Mouse (Mus musculus): Measurements from ENCODE around the gene Nlrc3. TPM values are rescaled to one million over a fixed set of nuclear protein-coding genes. Genes with fewer than 3 reads are reported as not detected.

Nlrc3 gene
- polyA plus RNA-seq, 1 experiment from 2014 or later, result 2.1 TPM

DNA sequence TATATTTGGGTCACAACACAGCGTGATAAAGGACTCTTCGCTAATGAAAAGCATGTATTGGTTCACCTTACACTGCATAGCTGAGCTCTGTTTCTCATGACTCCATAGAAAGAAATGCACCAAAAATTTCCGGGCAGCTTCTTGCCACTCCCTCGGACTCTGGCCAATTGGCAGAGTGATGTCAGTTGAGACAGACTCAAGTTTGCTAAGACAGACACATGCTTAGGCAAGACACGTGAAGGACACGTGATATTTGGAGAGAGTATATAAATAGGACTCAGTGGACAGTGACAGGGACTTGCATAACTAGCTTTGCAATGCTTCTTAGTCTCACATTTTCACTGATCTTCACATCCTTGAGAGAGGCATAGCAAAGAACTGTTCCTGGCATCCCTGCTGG is 20.1 kb downstream of the Nlrc3 start:
- no peak overlapping the region for H3K27ac ChIP-seq (ENCODE audit: low read depth, low read length)
- WGBS, result 81% methylated on average over 6 of the region's 6 CpGs
- no peaks in the 10 kb centered on the region for H3K4me1 ChIP-seq (ENCODE audit: control insufficient read depth, insufficient read depth, low read length)
- no peaks in the 10 kb centered on the region for H3K27me3 ChIP-seq (ENCODE audit: control insufficient read depth, insufficient read depth, low read length)
- no peak overlapping the region for H3K9ac ChIP-seq (ENCODE audit: low read depth, low read length)
- no peak overlapping the region for H3K4me2 ChIP-seq (replicated peaks; ENCODE audit: low read depth, low read length)
- H3K9me3 ChIP-seq (ENCODE audit: control insufficient read depth, low read length), result no peaks in the 10 kb centered on the region
- no peak for ATAC-seq (ENCODE audit: low FRiP score, low TSS enrichment)
- no peaks in the 10 kb centered on the region for H3K36me3 ChIP-seq (ENCODE audit: control insufficient read depth, insufficient read depth, low read length)
- H3K4me3 ChIP-seq (ENCODE audit: low read length), result no peak overlapping the region

GRCm38 (mm10) chr16:3951141-3951540 is 25.3 kb downstream of the Nlrc3 start:
- WGBS, result 95% methylated on average over 1 of the region's 1 CpGs
- H3K9me3 ChIP-seq (ENCODE audit: control insufficient read depth, low read length), result no peaks in the 10 kb centered on the region
- H3K4me3 ChIP-seq (ENCODE audit: low read length), result no peak overlapping the region
- H3K4me1 ChIP-seq (ENCODE audit: control insufficient read depth, insufficient read depth, low read length), result no peaks in the 10 kb centered on the region
- H3K27me3 ChIP-seq (ENCODE audit: control insufficient read depth, insufficient read depth, low read length), result no peaks in the 10 kb centered on the region
- no peak overlapping the region for H3K9ac ChIP-seq (ENCODE audit: low read depth, low read length)
- H3K27ac ChIP-seq (ENCODE audit: low read depth, low read length), result no peak overlapping the region
- no peak overlapping the region for H3K4me2 ChIP-seq (replicated peaks; ENCODE audit: low read depth, low read length)
- no peaks in the 10 kb centered on the region for H3K36me3 ChIP-seq (ENCODE audit: control insufficient read depth, insufficient read depth, low read length)
- ATAC-seq (ENCODE audit: low FRiP score, low TSS enrichment), result no peak

- H3K4me3 ChIP-seq (ENCODE audit: low read length), result no peak overlapping the region
- no peaks in the 10 kb centered on the region for H3K27me3 ChIP-seq (ENCODE audit: control insufficient read depth, insufficient read depth, low read length)
- H3K9me3 ChIP-seq (ENCODE audit: control insufficient read depth, low read length), result no peaks in the 10 kb centered on the region
- no peak overlapping the region for H3K4me2 ChIP-seq (replicated peaks; ENCODE audit: low read depth, low read length)
- H3K36me3 ChIP-seq (ENCODE audit: control insufficient read depth, insufficient read depth, low read length), result peaks cover 44% of the 10 kb centered on the region
- H3K27ac ChIP-seq (ENCODE audit: low read depth, low read length), result no peak overlapping the region
- no peaks in the 10 kb centered on the region for H3K4me1 ChIP-seq (ENCODE audit: control insufficient read depth, insufficient read depth, low read length)
- WGBS, result 90% methylated on average over 4 of the region's 4 CpGs
- H3K9ac ChIP-seq (ENCODE audit: low read depth, low read length), result no peak overlapping the region
- no peak for ATAC-seq (ENCODE audit: low FRiP score, low TSS enrichment)
These were observed 41.7 kb downstream of the Nlrc3 start for GRCm38 (mm10) chr16:3934701-3935100.

DNA sequence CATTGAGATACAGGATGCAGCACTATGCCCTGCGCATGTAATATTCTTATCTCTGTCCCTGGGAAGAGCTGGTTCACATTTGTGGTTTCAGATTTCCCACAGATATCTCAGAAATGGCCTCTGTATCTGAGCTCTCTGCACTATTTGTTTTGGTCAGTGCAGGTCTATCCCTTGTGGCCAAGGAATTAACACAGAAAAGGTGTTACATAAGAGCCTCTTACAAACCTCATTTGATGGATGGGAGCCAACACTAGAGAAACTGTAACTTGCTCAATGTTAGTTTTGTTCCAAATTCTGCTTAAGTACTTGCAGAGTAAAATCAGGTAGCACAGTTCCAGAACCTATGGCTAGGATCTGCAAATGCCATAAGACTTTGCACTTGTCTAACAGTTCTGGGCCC is 42.3 kb downstream of the Nlrc3 start:
- no peaks in the 10 kb centered on the region for H3K9me3 ChIP-seq (ENCODE audit: control insufficient read depth, low read length)
- no peaks in the 10 kb centered on the region for H3K27me3 ChIP-seq (ENCODE audit: control insufficient read depth, insufficient read depth, low read length)
- H3K27ac ChIP-seq (ENCODE audit: low read depth, low read length), result no peak overlapping the region
- ATAC-seq (ENCODE audit: low FRiP score, low TSS enrichment), result no peak
- H3K9ac ChIP-seq (ENCODE audit: low read depth, low read length), result no peak overlapping the region
- no peak overlapping the region for H3K4me2 ChIP-seq (replicated peaks; ENCODE audit: low read depth, low read length)
- H3K4me3 ChIP-seq (ENCODE audit: low read length), result no peak overlapping the region
- peaks cover 48% of the 10 kb centered on the region for H3K36me3 ChIP-seq (ENCODE audit: control insufficient read depth, insufficient read depth, low read length)
- no peaks in the 10 kb centered on the region for H3K4me1 ChIP-seq (ENCODE audit: control insufficient read depth, insufficient read depth, low read length)
- 89% methylated on average over 1 of the region's 1 CpGs for WGBS

GRCm38 (mm10) chr16:3933536-3933935 is 42.9 kb downstream of the Nlrc3 start:
- no peak overlapping the region for H3K9ac ChIP-seq (ENCODE audit: low read depth, low read length)
- H3K4me2 ChIP-seq (replicated peaks; ENCODE audit: low read depth, low read length), result no peak overlapping the region
- WGBS, result 91% methylated on average over 6 of the region's 6 CpGs
- no peaks in the 10 kb centered on the region for H3K27me3 ChIP-seq (ENCODE audit: control insufficient read depth, insufficient read depth, low read length)
- no peak for ATAC-seq (ENCODE audit: low FRiP score, low TSS enrichment)
- H3K27ac ChIP-seq (ENCODE audit: low read depth, low read length), result no peak overlapping the region
- no peaks in the 10 kb centered on the region for H3K9me3 ChIP-seq (ENCODE audit: control insufficient read depth, low read length)
- H3K36me3 ChIP-seq (ENCODE audit: control insufficient read depth, insufficient read depth, low read length), result peaks cover 49% of the 10 kb centered on the region
- no peaks in the 10 kb centered on the region for H3K4me1 ChIP-seq (ENCODE audit: control insufficient read depth, insufficient read depth, low read length)
- no peak overlapping the region for H3K4me3 ChIP-seq (ENCODE audit: low read length)

- H3K36me3 ChIP-seq (ENCODE audit: control insufficient read depth, insufficient read depth, low read length), result peaks cover 43% of the 10 kb centered on the region
- WGBS, result 78% methylated on average over 7 of the region's 7 CpGs
- H3K27ac ChIP-seq (ENCODE audit: low read depth, low read length), result no peak overlapping the region
- no peaks in the 10 kb centered on the region for H3K27me3 ChIP-seq (ENCODE audit: control insufficient read depth, insufficient read depth, low read length)
- H3K4me3 ChIP-seq (ENCODE audit: low read length), result no peak overlapping the region
- H3K4me2 ChIP-seq (replicated peaks; ENCODE audit: low read depth, low read length), result no peak overlapping the region
- no peaks in the 10 kb centered on the region for H3K4me1 ChIP-seq (ENCODE audit: control insufficient read depth, insufficient read depth, low read length)
- no peak overlapping the region for H3K9ac ChIP-seq (ENCODE audit: low read depth, low read length)
- no peaks in the 10 kb centered on the region for H3K9me3 ChIP-seq (ENCODE audit: control insufficient read depth, low read length)
- ATAC-seq (ENCODE audit: low FRiP score, low TSS enrichment), result no peak
These were observed 47.3 kb downstream of the Nlrc3 start for GRCm38 (mm10) chr16:3929151-3929550.

GRCm38 (mm10) chr16:3928582-3928981 is 47.9 kb downstream of the Nlrc3 start:
- no peaks in the 10 kb centered on the region for H3K9me3 ChIP-seq (ENCODE audit: control insufficient read depth, low read length)
- 62% methylated on average over 1 of the region's 1 CpGs for WGBS
- no peak overlapping the region for H3K4me3 ChIP-seq (ENCODE audit: low read length)
- H3K9ac ChIP-seq (ENCODE audit: low read depth, low read length), result no peak overlapping the region
- H3K4me1 ChIP-seq (ENCODE audit: control insufficient read depth, insufficient read depth, low read length), result no peaks in the 10 kb centered on the region
- H3K27me3 ChIP-seq (ENCODE audit: control insufficient read depth, insufficient read depth, low read length), result no peaks in the 10 kb centered on the region
- no peak overlapping the region for H3K4me2 ChIP-seq (replicated peaks; ENCODE audit: low read depth, low read length)
- ATAC-seq (ENCODE audit: low FRiP score, low TSS enrichment), result no peak
- H3K36me3 ChIP-seq (ENCODE audit: control insufficient read depth, insufficient read depth, low read length), result peaks cover 44% of the 10 kb centered on the region
- no peak overlapping the region for H3K27ac ChIP-seq (ENCODE audit: low read depth, low read length)

- WGBS, result 55% methylated on average over 4 of the region's 4 CpGs
- Histone ChIP-seq H3K9me3 (ENCODE audit: control insufficient read depth, low read length) (no peaks in the 10 kb centered on the region), H3K27me3 (ENCODE audit: control insufficient read depth, insufficient read depth, low read length) (no peaks in the 10 kb centered on the region), H3K4me1 (ENCODE audit: control insufficient read depth, insufficient read depth, low read length) (no peaks in the 10 kb centered on the region), H3K9ac (ENCODE audit: low read depth, low read length) (no peak overlapping the region), H3K4me3 (ENCODE audit: low read length) (no peak overlapping the region), H3K36me3 (ENCODE audit: control insufficient read depth, insufficient read depth, low read length) (peaks cover 48% of the 10 kb centered on the region), H3K4me2 (replicated peaks; ENCODE audit: low read depth, low read length) (no peak overlapping the region), H3K27ac (ENCODE audit: low read depth, low read length) (no peak overlapping the region)
- ATAC-seq (ENCODE audit: low FRiP score, low TSS enrichment), result no peak
These were observed 52.5 kb downstream of the Nlrc3 start for GRCm38 (mm10) chr16:3923966-3924365.

DNA sequence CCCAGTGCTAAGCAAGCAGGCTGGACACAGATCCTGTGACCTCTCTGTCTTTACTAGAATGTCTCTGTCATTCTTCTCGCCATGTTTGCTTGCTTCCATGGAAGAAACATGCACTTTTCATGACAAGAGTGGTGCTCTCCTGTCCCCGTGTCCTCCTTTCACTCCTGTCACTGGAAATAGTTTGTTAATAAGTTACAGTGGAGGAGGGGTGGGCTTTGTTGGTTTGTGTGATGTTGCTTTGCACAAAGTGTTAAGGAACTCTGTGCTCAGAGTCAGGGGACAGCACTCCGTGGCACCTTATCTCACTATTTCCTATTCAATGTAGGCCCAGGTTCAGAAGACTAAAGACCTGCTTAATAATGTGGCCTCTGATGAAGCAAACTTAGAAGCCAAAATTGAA is 52.9 kb downstream of the Nlrc3 start:
- H3K36me3 ChIP-seq (ENCODE audit: control insufficient read depth, insufficient read depth, low read length), result peaks cover 48% of the 10 kb centered on the region

GRCm38 (mm10) chr16:3920756-3921155 is 55.7 kb downstream of the Nlrc3 start:
- Histone ChIP-seq H3K9me3 (ENCODE audit: control insufficient read depth, low read length) (no peaks in the 10 kb centered on the region), H3K4me1 (ENCODE audit: control insufficient read depth, insufficient read depth, low read length) (no peaks in the 10 kb centered on the region), H3K4me3 (ENCODE audit: low read length) (no peak overlapping the region), H3K36me3 (ENCODE audit: control insufficient read depth, insufficient read depth, low read length) (peaks cover 40% of the 10 kb centered on the region), H3K4me2 (replicated peaks; ENCODE audit: low read depth, low read length) (no peak overlapping the region), H3K27ac (ENCODE audit: low read depth, low read length) (no peak overlapping the region), H3K9ac (ENCODE audit: low read depth, low read length) (no peak overlapping the region), H3K27me3 (ENCODE audit: control insufficient read depth, insufficient read depth, low read length) (no peaks in the 10 kb centered on the region)
- WGBS, result 90% methylated on average over 2 of the region's 2 CpGs
- no peak for ATAC-seq (ENCODE audit: low FRiP score, low TSS enrichment)

More for the DNA sequence above, 52.9 kb downstream of the Nlrc3 start:
- no peak overlapping the region for H3K4me2 ChIP-seq (replicated peaks; ENCODE audit: low read depth, low read length)
- H3K27me3 ChIP-seq (ENCODE audit: control insufficient read depth, insufficient read depth, low read length), result no peaks in the 10 kb centered on the region
- no peaks in the 10 kb centered on the region for H3K9me3 ChIP-seq (ENCODE audit: control insufficient read depth, low read length)
- H3K4me1 ChIP-seq (ENCODE audit: control insufficient read depth, insufficient read depth, low read length), result no peaks in the 10 kb centered on the region
- no peak for ATAC-seq (ENCODE audit: low FRiP score, low TSS enrichment)
- H3K4me3 ChIP-seq (ENCODE audit: low read length), result no peak overlapping the region
- H3K27ac ChIP-seq (ENCODE audit: low read depth, low read length), result no peak overlapping the region
- no peak overlapping the region for H3K9ac ChIP-seq (ENCODE audit: low read depth, low read length)
- 88% methylated on average over 3 of the region's 3 CpGs for WGBS
